ENCODE assay signal across 27 mouse cellular contexts in genomic region chr5:50074245-50074644, GRCm38 (mm10).
"Had no signal": no experiment of that assay in that cellular context is flagged by ENCODE, and none has a peak within 500 bp of the region (broad histone marks: within the 10 kb centered on the region; RNA-seq: fewer than 3 reads in every experiment).

No protein-coding gene starts in this region.

- ATAC-seq: hindbrain, embryonic 16.5 days; intestine, embryonic 16.5 days; liver, embryonic 12.5 days had no signal

- H3K27ac ChIP-seq: gastrocnemius, adult 2 months; heart, embryonic 10.5 days; hindbrain, embryonic 10.5 days; hindbrain, embryonic 12.5 days; hindbrain, embryonic 14.5 days; kidney, embryonic 15.5 days; kidney, postnatal 0 days; layer of hippocampus, adult 2 months; limb, embryonic 13.5 days; limb, embryonic 15.5 days; liver, embryonic 12.5 days; liver, embryonic 14.5 days had no signal

- H3K36me3 ChIP-seq: heart, embryonic 10.5 days; heart, embryonic 12.5 days; hindbrain, embryonic 10.5 days; hindbrain, embryonic 12.5 days; kidney, embryonic 15.5 days; limb, embryonic 13.5 days; limb, embryonic 15.5 days; liver, embryonic 12.5 days had no signal

- H3K9me3 ChIP-seq: hindbrain, embryonic 12.5 days; kidney, embryonic 15.5 days; limb, embryonic 13.5 days; limb, embryonic 15.5 days; liver, embryonic 12.5 days had no signal

- H3K4me1 ChIP-seq: heart, embryonic 10.5 days; heart, embryonic 12.5 days; hindbrain, embryonic 10.5 days; hindbrain, embryonic 12.5 days; kidney, embryonic 15.5 days; limb, embryonic 13.5 days; limb, embryonic 15.5 days; liver, embryonic 12.5 days had no signal

- H3K4me3 ChIP-seq: gastrocnemius, adult 2 months; heart, embryonic 10.5 days; heart, embryonic 12.5 days; hindbrain, embryonic 10.5 days; hindbrain, embryonic 12.5 days; kidney, embryonic 15.5 days; layer of hippocampus, adult 2 months; limb, embryonic 13.5 days; limb, embryonic 15.5 days; liver, embryonic 12.5 days had no signal

- H3K9ac ChIP-seq: heart, embryonic 12.5 days; hindbrain, embryonic 12.5 days; hindbrain, embryonic 14.5 days; kidney, embryonic 15.5 days; limb, embryonic 13.5 days; limb, embryonic 15.5 days; liver, embryonic 12.5 days; liver, embryonic 14.5 days had no signal

- H3K27me3 ChIP-seq: heart, embryonic 12.5 days; hindbrain, embryonic 12.5 days; kidney, embryonic 15.5 days; limb, embryonic 13.5 days; limb, embryonic 15.5 days; liver, embryonic 12.5 days had no signal

- H3K4me2 ChIP-seq: heart, embryonic 12.5 days; hindbrain, embryonic 12.5 days; hindbrain, embryonic 14.5 days; kidney, embryonic 15.5 days; limb, embryonic 13.5 days; limb, embryonic 15.5 days; liver, embryonic 12.5 days had no signal

- DNase-seq: gastrocnemius, adult 2 months; gastrocnemius, postnatal 10 days; gastrocnemius, postnatal 25 days; heart, adult 18-20 months; heart, postnatal 10 days; heart, postnatal 4 days; kidney, adult 11 months; kidney, adult 2 months; kidney, adult 9 months; kidney, postnatal 14 days; kidney, postnatal 36 days; layer of hippocampus, postnatal 36 days; left cerebral cortex, postnatal 4 days had no signal
